Mouse (Mus musculus) C2C12 (cell line): ENCODE measurements around the gene Fdxr.

Experiments used
- CTCF ChIP-seq: IDR thresholded peaks from one replicate; pipeline ENCODE4 v1.5.1; 2011; ENCODE audit not compliant: control insufficient read depth, insufficient read depth, insufficient read length
- USF1 ChIP-seq: IDR thresholded peaks from one replicate; pipeline ENCODE4 v1.6.1; 2011; ENCODE audit warnings: low read depth, mild to moderate bottlenecking, control low read depth, moderate library complexity

DNA sequence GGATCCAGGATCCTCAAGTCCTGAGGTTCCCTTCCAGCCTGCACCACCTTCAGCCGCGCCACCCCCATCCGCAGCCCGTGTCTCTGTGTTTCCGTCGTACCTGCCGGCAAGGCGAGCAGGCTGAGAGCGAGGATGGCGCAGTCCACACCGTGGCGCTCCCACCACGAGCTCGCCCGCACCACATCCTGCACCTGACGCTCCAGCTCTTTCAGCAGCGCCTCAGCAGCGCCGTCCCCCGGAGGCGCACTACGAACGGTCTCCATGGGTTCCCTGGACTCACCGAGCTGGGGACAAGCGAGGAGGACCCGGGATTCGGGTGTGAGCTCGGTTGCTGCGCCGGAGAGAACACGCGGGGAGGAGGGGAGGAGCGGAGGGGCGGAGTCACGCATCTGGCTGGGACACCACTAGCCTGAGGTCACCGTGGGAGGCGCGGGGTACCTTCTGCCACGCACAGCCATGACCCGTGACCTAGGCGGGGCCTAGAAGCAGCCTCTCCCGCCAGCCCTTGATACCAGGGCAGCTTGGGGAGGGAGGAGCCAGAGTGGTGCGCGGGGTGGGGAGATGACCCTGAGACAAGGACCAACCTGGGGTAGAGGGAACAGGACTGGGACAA lies 20.5 kb upstream of the Fdxr start, which contains the start of gene Fads6:
- TF ChIP-seq USF1 (no peak), CTCF (no peak)
